Mouse (Mus musculus): ENCODE data around the gene Eef1akmt1. TPM values are rescaled to one million over a fixed set of nuclear protein-coding genes. Genes with fewer than 3 reads are reported as not detected.

Eef1akmt1 gene
- total and polyA plus RNA-seq, 3 experiments = 32.4 to 34.0 (median 33.8) TPM

GRCm38 (mm10) chr14:57615828-57616227 lies 44.4 kb upstream of the Eef1akmt1 start:
- DNase-seq = no peak
- no peaks in the 10 kb centered on the region for H3K4me1 ChIP-seq (ENCODE audit: control insufficient read depth, insufficient read depth, low read length)
- no peak overlapping the region for H3K9ac ChIP-seq (ENCODE audit: low read depth, low read length)
- peaks cover 6% of the 10 kb centered on the region for H3K36me3 ChIP-seq (ENCODE audit: control insufficient read depth, insufficient read depth, low read length)
- intact Hi-C loops (cut with DNase I) = loop anchor here (10.0 kb wide), 1 partner anchor 191 kb away; the partner anchor contains the start of gene Ift88
- TF ChIP-seq CTCF (IDR thresholded peaks at IDR 0.05) = no peak
- TF ChIP-seq POLR2A (IDR thresholded peaks at IDR 0.05; ENCODE audit: insufficient read depth, low read depth, low read length) = no peak
- TF ChIP-seq EP300 (IDR thresholded peaks at IDR 0.05; ENCODE audit: insufficient read depth, low read depth, low read length) = no peak
- H3K27ac ChIP-seq = no peak overlapping the region
- no peaks in the 10 kb centered on the region for H3K79me2 ChIP-seq (replicated peaks; ENCODE audit: control insufficient read depth, insufficient read depth, low read length)
- no peak overlapping the region for H3K4me3 ChIP-seq
- H3K27me3 ChIP-seq (ENCODE audit: control insufficient read depth, insufficient read depth, low read length) = no peaks in the 10 kb centered on the region
- WGBS = 95% methylated on average over 6 of the region's 6 CpGs

- TF ChIP-seq EP300 (IDR thresholded peaks at IDR 0.05; ENCODE audit: insufficient read depth, low read depth, low read length) = no peak
- TF ChIP-seq CTCF (IDR thresholded peaks at IDR 0.05) = no peak
- no peak for TF ChIP-seq POLR2A (IDR thresholded peaks at IDR 0.05; ENCODE audit: insufficient read depth, low read depth, low read length)
- H3K79me2 ChIP-seq (replicated peaks; ENCODE audit: control insufficient read depth, insufficient read depth, low read length) = no peaks in the 10 kb centered on the region
- DNase-seq = no peak
- H3K27ac ChIP-seq = no peak overlapping the region; the same call in 1 of the 2 replicates
- no peaks in the 10 kb centered on the region for H3K27me3 ChIP-seq (ENCODE audit: control insufficient read depth, insufficient read depth, low read length)
- WGBS = 93% methylated on average over 2 of the region's 2 CpGs
- no peaks in the 10 kb centered on the region; the same call in 1 of the 2 replicates for H3K4me1 ChIP-seq (ENCODE audit: control insufficient read depth, insufficient read depth, low read length)
- intact Hi-C loops (cut with DNase I) = loop anchor here (10.0 kb wide), 1 partner anchor 186 kb away; the partner anchor contains the start of gene Ift88
- H3K9ac ChIP-seq (ENCODE audit: low read depth, low read length) = no peak overlapping the region
- no peak overlapping the region for H3K4me3 ChIP-seq
- H3K36me3 ChIP-seq (ENCODE audit: control insufficient read depth, insufficient read depth, low read length) = peaks cover 5% of the 10 kb centered on the region; the same call in 1 of the 2 replicates
Observed at GRCm38 (mm10) chr14:57611034-57611433, 39.6 kb upstream of the Eef1akmt1 start.

GRCm38 (mm10) chr14:57609816-57610329 lies 38.5 kb upstream of the Eef1akmt1 start:
- Histone ChIP-seq H3K79me2 (replicated peaks; ENCODE audit: control insufficient read depth, insufficient read depth, low read length) (no peaks in the 10 kb centered on the region), H3K27me3 (ENCODE audit: control insufficient read depth, insufficient read depth, low read length) (no peaks in the 10 kb centered on the region), H3K27ac (no peak overlapping the region), H3K9ac (ENCODE audit: low read depth, low read length) (no peak overlapping the region), H3K36me3 (ENCODE audit: control insufficient read depth, insufficient read depth, low read length) (peaks cover 5% of the 10 kb centered on the region; the same call in 1 of the 2 replicates), H3K4me3 (no peak overlapping the region), H3K4me1 (ENCODE audit: control insufficient read depth, insufficient read depth, low read length) (no peaks in the 10 kb centered on the region; the same call in 1 of the 2 replicates)
- intact Hi-C loops (cut with DNase I) = loop anchor here (2.0 to 10.0 kb wide), 2 partner anchors 69 to 185 kb away; partner anchors contain the start of gene Ift88
- no peak for DNase-seq
- WGBS = 68% methylated on average over 4 of the region's 4 CpGs
- TF ChIP-seq EP300 (IDR thresholded peaks at IDR 0.05; ENCODE audit: insufficient read depth, low read depth, low read length) (no peak), POLR2A (IDR thresholded peaks at IDR 0.05; ENCODE audit: insufficient read depth, low read depth, low read length) (no peak), CTCF (IDR thresholded peaks at IDR 0.05) (no peak)

- TF ChIP-seq EP300 (IDR thresholded peaks at IDR 0.05; ENCODE audit: insufficient read depth, low read depth, low read length) (0 out of 2 replicates have a peak, but pooled peaks have one; percentile 66), CTCF (IDR thresholded peaks at IDR 0.05) (no peak)
- WGBS = 0% methylated on average over 1 of the region's 1 CpGs
- no peak overlapping the region for H3K9ac ChIP-seq (ENCODE audit: low read depth, low read length)
- no peak overlapping the region for H3K4me3 ChIP-seq
- H3K27me3 ChIP-seq (ENCODE audit: control insufficient read depth, insufficient read depth, low read length) = no peaks in the 10 kb centered on the region
- DNase-seq = peak; percentile 92 to 97
- peak overlapping the region; percentile 62 for H3K27ac ChIP-seq
- intact Hi-C loops (cut with DNase I) = no loop called here
- H3K4me1 ChIP-seq (ENCODE audit: control insufficient read depth, insufficient read depth, low read length) = no peaks in the 10 kb centered on the region; the same call in 1 of the 2 replicates
- peaks cover 5% of the 10 kb centered on the region for H3K36me3 ChIP-seq (ENCODE audit: control insufficient read depth, insufficient read depth, low read length)
- no peaks in the 10 kb centered on the region for H3K79me2 ChIP-seq (replicated peaks; ENCODE audit: control insufficient read depth, insufficient read depth, low read length)
Observed at GRCm38 (mm10) chr14:57607500-57607899, 36.1 kb upstream of the Eef1akmt1 start.

GRCm38 (mm10) chr14:57606663-57607365 lies 35.4 kb upstream of the Eef1akmt1 start:
- H3K79me2 ChIP-seq (replicated peaks; ENCODE audit: control insufficient read depth, insufficient read depth, low read length) = no peaks in the 10 kb centered on the region
- peaks cover 5% of the 10 kb centered on the region for H3K36me3 ChIP-seq (ENCODE audit: control insufficient read depth, insufficient read depth, low read length)
- H3K4me1 ChIP-seq (ENCODE audit: control insufficient read depth, insufficient read depth, low read length) = no peaks in the 10 kb centered on the region; the same call in 1 of the 2 replicates
- no peak overlapping the region for H3K9ac ChIP-seq (ENCODE audit: low read depth, low read length)
- H3K4me3 ChIP-seq = no peak overlapping the region
- DNase-seq = no peak
- 43% methylated on average over 8 of the region's 8 CpGs for WGBS
- H3K27ac ChIP-seq = peak overlapping the region; percentile 62
- TF ChIP-seq POLR2A (IDR thresholded peaks at IDR 0.05; ENCODE audit: insufficient read depth, low read depth, low read length) (no peak), CTCF (IDR thresholded peaks at IDR 0.05) (no peak), EP300 (IDR thresholded peaks at IDR 0.05; ENCODE audit: insufficient read depth, low read depth, low read length) (no peak)
- intact Hi-C loops (cut with DNase I) = no loop called here
- no peaks in the 10 kb centered on the region for H3K27me3 ChIP-seq (ENCODE audit: control insufficient read depth, insufficient read depth, low read length)

GRCm38 (mm10) chr14:57593279-57593678 lies 21.9 kb upstream of the Eef1akmt1 start:
- H3K9ac ChIP-seq (ENCODE audit: low read depth, low read length) = no peak overlapping the region
- no peak overlapping the region for H3K4me3 ChIP-seq
- no peaks in the 10 kb centered on the region for H3K79me2 ChIP-seq (replicated peaks; ENCODE audit: control insufficient read depth, insufficient read depth, low read length)
- H3K27ac ChIP-seq = no peak overlapping the region
- H3K4me1 ChIP-seq (ENCODE audit: control insufficient read depth, insufficient read depth, low read length) = no peaks in the 10 kb centered on the region
- no peak for DNase-seq
- no peaks in the 10 kb centered on the region for H3K27me3 ChIP-seq (ENCODE audit: control insufficient read depth, insufficient read depth, low read length)
- intact Hi-C loops (cut with DNase I) = no loop called here
- H3K36me3 ChIP-seq (ENCODE audit: control insufficient read depth, insufficient read depth, low read length) = no peaks in the 10 kb centered on the region
- TF ChIP-seq EP300 (IDR thresholded peaks at IDR 0.05; ENCODE audit: insufficient read depth, low read depth, low read length) (no peak), CTCF (IDR thresholded peaks at IDR 0.05) (no peak), POLR2A (IDR thresholded peaks at IDR 0.05; ENCODE audit: insufficient read depth, low read depth, low read length) (no peak)
- WGBS = 94% methylated on average over 5 of the region's 5 CpGs

All from heart, adult 2 months (tissue).